Mouse (Mus musculus): ENCODE measurements around the gene Ulk4. TPM values are rescaled to one million over a fixed set of nuclear protein-coding genes. Genes with fewer than 3 reads are reported as not detected.

The Ulk4 gene
- polyA plus RNA-seq, 1 experiment from 2014 or later = 75.1 TPM

- no peaks in the 10 kb centered on the region for H3K36me3 ChIP-seq (ENCODE audit: control insufficient read depth, insufficient read depth, low read length)
- H3K4me2 ChIP-seq = no peak overlapping the region
- H3K9me3 ChIP-seq (ENCODE audit: control insufficient read depth, low read length) = no peaks in the 10 kb centered on the region
- WGBS = 77% methylated on average over 4 of the region's 4 CpGs
- no peaks in the 10 kb centered on the region for H3K4me1 ChIP-seq (replicated peaks; ENCODE audit: control insufficient read depth, insufficient read depth, low read length)
- no peak for DNase-seq (ENCODE audit: low spot score)
- ATAC-seq (replicated peaks; ENCODE audit: low FRiP score) = no peak
- H3K27ac ChIP-seq (ENCODE audit: low read depth, low read length) = no peak overlapping the region
- H3K4me3 ChIP-seq (ENCODE audit: low read depth, low read length) = no peak overlapping the region
- H3K9ac ChIP-seq (ENCODE audit: low read depth, low read length) = no peak overlapping the region
- H3K27me3 ChIP-seq (replicated peaks; ENCODE audit: control insufficient read depth, insufficient read depth, low read length) = no peaks in the 10 kb centered on the region
These were observed 238.6 kb downstream of the Ulk4 start for GRCm38 (mm10) chr9:121038396-121038795.

- no peak overlapping the region for H3K27ac ChIP-seq (ENCODE audit: low read depth, low read length)
- no peak overlapping the region for H3K4me3 ChIP-seq (ENCODE audit: low read depth, low read length)
- ATAC-seq (replicated peaks; ENCODE audit: low FRiP score) (no peak), DNase-seq (ENCODE audit: low spot score) (no peak)
- no peak overlapping the region for H3K4me2 ChIP-seq
- H3K4me1 ChIP-seq (replicated peaks; ENCODE audit: control insufficient read depth, insufficient read depth, low read length) = no peaks in the 10 kb centered on the region
- 86% methylated on average over 5 of the region's 5 CpGs for WGBS
- H3K9me3 ChIP-seq (ENCODE audit: control insufficient read depth, low read length) = no peaks in the 10 kb centered on the region
- no peak overlapping the region for H3K9ac ChIP-seq (ENCODE audit: low read depth, low read length)
- H3K27me3 ChIP-seq (replicated peaks; ENCODE audit: control insufficient read depth, insufficient read depth, low read length) = no peaks in the 10 kb centered on the region
- no peaks in the 10 kb centered on the region for H3K36me3 ChIP-seq (ENCODE audit: control insufficient read depth, insufficient read depth, low read length)
These were observed 239.0 kb downstream of the Ulk4 start for GRCm38 (mm10) chr9:121037975-121038374.

GRCm38 (mm10) chr9:121035296-121035695, 241.7 kb downstream of the Ulk4 start:
- WGBS = 74% methylated on average over 6 of the region's 6 CpGs
- no peak for ATAC-seq (replicated peaks; ENCODE audit: low FRiP score)

GRCm38 (mm10) chr9:121033596-121033995, 243.4 kb downstream of the Ulk4 start:
- 70% methylated on average over 4 of the region's 4 CpGs for WGBS
- no peak for ATAC-seq (replicated peaks; ENCODE audit: low FRiP score)

More at GRCm38 (mm10) chr9:121035296-121035695, 241.7 kb downstream of the Ulk4 start:
- no peaks in the 10 kb centered on the region for H3K27me3 ChIP-seq (replicated peaks; ENCODE audit: control insufficient read depth, insufficient read depth, low read length)
- no peak overlapping the region for H3K4me3 ChIP-seq (ENCODE audit: low read depth, low read length)
- no peak for DNase-seq (ENCODE audit: low spot score)
- H3K4me2 ChIP-seq = no peak overlapping the region
- H3K36me3 ChIP-seq (ENCODE audit: control insufficient read depth, insufficient read depth, low read length) = no peaks in the 10 kb centered on the region
- H3K27ac ChIP-seq (ENCODE audit: low read depth, low read length) = no peak overlapping the region
- peaks cover 3% of the 10 kb centered on the region for H3K4me1 ChIP-seq (replicated peaks; ENCODE audit: control insufficient read depth, insufficient read depth, low read length)
- no peak overlapping the region for H3K9ac ChIP-seq (ENCODE audit: low read depth, low read length)
- no peaks in the 10 kb centered on the region for H3K9me3 ChIP-seq (ENCODE audit: control insufficient read depth, low read length)

GRCm38 (mm10) chr9:121032322-121032964, 244.6 kb downstream of the Ulk4 start:
- Histone ChIP-seq H3K27me3 (replicated peaks; ENCODE audit: control insufficient read depth, insufficient read depth, low read length) (no peaks in the 10 kb centered on the region), H3K4me3 (ENCODE audit: low read depth, low read length) (no peak overlapping the region), H3K27ac (ENCODE audit: low read depth, low read length) (no peak overlapping the region), H3K9me3 (ENCODE audit: control insufficient read depth, low read length) (no peaks in the 10 kb centered on the region), H3K4me2 (no peak overlapping the region), H3K9ac (ENCODE audit: low read depth, low read length) (no peak overlapping the region), H3K36me3 (ENCODE audit: control insufficient read depth, insufficient read depth, low read length) (no peaks in the 10 kb centered on the region), H3K4me1 (replicated peaks; ENCODE audit: control insufficient read depth, insufficient read depth, low read length) (peaks cover 3% of the 10 kb centered on the region)
- DNase-seq (ENCODE audit: low spot score) (no peak), ATAC-seq (replicated peaks; ENCODE audit: low FRiP score) (no peak)
- 63% methylated on average over 10 of the region's 10 CpGs for WGBS

More at GRCm38 (mm10) chr9:121033596-121033995, 243.4 kb downstream of the Ulk4 start:
- DNase-seq (ENCODE audit: low spot score) = no peak
- no peaks in the 10 kb centered on the region for H3K27me3 ChIP-seq (replicated peaks; ENCODE audit: control insufficient read depth, insufficient read depth, low read length)
- no peak overlapping the region for H3K9ac ChIP-seq (ENCODE audit: low read depth, low read length)
- H3K36me3 ChIP-seq (ENCODE audit: control insufficient read depth, insufficient read depth, low read length) = no peaks in the 10 kb centered on the region
- H3K4me1 ChIP-seq (replicated peaks; ENCODE audit: control insufficient read depth, insufficient read depth, low read length) = peaks cover 3% of the 10 kb centered on the region
- no peak overlapping the region for H3K4me3 ChIP-seq (ENCODE audit: low read depth, low read length)
- no peak overlapping the region for H3K27ac ChIP-seq (ENCODE audit: low read depth, low read length)
- H3K4me2 ChIP-seq = no peak overlapping the region
- no peaks in the 10 kb centered on the region for H3K9me3 ChIP-seq (ENCODE audit: control insufficient read depth, low read length)

- H3K27me3 ChIP-seq (replicated peaks; ENCODE audit: control insufficient read depth, insufficient read depth, low read length) = no peaks in the 10 kb centered on the region
- WGBS = 54% methylated on average over 10 of the region's 10 CpGs
- DNase-seq (ENCODE audit: low spot score) (no peak), ATAC-seq (replicated peaks; ENCODE audit: low FRiP score) (no peak)
- no peak overlapping the region for H3K4me3 ChIP-seq (ENCODE audit: low read depth, low read length)
- peaks cover 3% of the 10 kb centered on the region for H3K4me1 ChIP-seq (replicated peaks; ENCODE audit: control insufficient read depth, insufficient read depth, low read length)
- H3K9me3 ChIP-seq (ENCODE audit: control insufficient read depth, low read length) = no peaks in the 10 kb centered on the region
- H3K36me3 ChIP-seq (ENCODE audit: control insufficient read depth, insufficient read depth, low read length) = no peaks in the 10 kb centered on the region
- no peak overlapping the region for H3K9ac ChIP-seq (ENCODE audit: low read depth, low read length)
- no peak overlapping the region for H3K27ac ChIP-seq (ENCODE audit: low read depth, low read length)
- no peak overlapping the region for H3K4me2 ChIP-seq
These were observed 246.0 kb downstream of the Ulk4 start for GRCm38 (mm10) chr9:121030949-121031348.

- Histone ChIP-seq H3K9ac (ENCODE audit: low read depth, low read length) (no peak overlapping the region), H3K4me3 (ENCODE audit: low read depth, low read length) (no peak overlapping the region), H3K36me3 (ENCODE audit: control insufficient read depth, insufficient read depth, low read length) (no peaks in the 10 kb centered on the region), H3K9me3 (ENCODE audit: control insufficient read depth, low read length) (no peaks in the 10 kb centered on the region), H3K4me2 (no peak overlapping the region), H3K4me1 (replicated peaks; ENCODE audit: control insufficient read depth, insufficient read depth, low read length) (peaks cover 3% of the 10 kb centered on the region), H3K27me3 (replicated peaks; ENCODE audit: control insufficient read depth, insufficient read depth, low read length) (no peaks in the 10 kb centered on the region), H3K27ac (ENCODE audit: low read depth, low read length) (no peak overlapping the region)
- WGBS = 66% methylated on average over 9 of the region's 9 CpGs
- ATAC-seq (replicated peaks; ENCODE audit: low FRiP score) (no peak), DNase-seq (ENCODE audit: low spot score) (no peak)
These were observed 247.2 kb downstream of the Ulk4 start for GRCm38 (mm10) chr9:121029786-121030185.

GRCm38 (mm10) chr9:121023526-121024264, 253.3 kb downstream of the Ulk4 start:
- Histone ChIP-seq H3K4me1 (replicated peaks; ENCODE audit: control insufficient read depth, insufficient read depth, low read length) (peaks cover 5% of the 10 kb centered on the region; the same call in 1 of the 2 replicates), H3K4me2 (no peak overlapping the region), H3K9me3 (ENCODE audit: control insufficient read depth, low read length) (no peaks in the 10 kb centered on the region), H3K4me3 (ENCODE audit: low read depth, low read length) (no peak overlapping the region), H3K36me3 (ENCODE audit: control insufficient read depth, insufficient read depth, low read length) (no peaks in the 10 kb centered on the region), H3K9ac (ENCODE audit: low read depth, low read length) (no peak overlapping the region), H3K27me3 (replicated peaks; ENCODE audit: control insufficient read depth, insufficient read depth, low read length) (no peaks in the 10 kb centered on the region), H3K27ac (ENCODE audit: low read depth, low read length) (no peak overlapping the region)
- WGBS = 78% methylated on average over 14 of the region's 14 CpGs
- ATAC-seq (replicated peaks; ENCODE audit: low FRiP score) = no peak
- DNase-seq (ENCODE audit: low spot score) = no peak

GRCm38 (mm10) chr9:121020360-121020759, 256.6 kb downstream of the Ulk4 start:
- Histone ChIP-seq H3K4me2 (no peak overlapping the region), H3K27me3 (replicated peaks; ENCODE audit: control insufficient read depth, insufficient read depth, low read length) (no peaks in the 10 kb centered on the region; the same call in 1 of the 2 replicates), H3K4me3 (ENCODE audit: low read depth, low read length) (no peak overlapping the region), H3K4me1 (replicated peaks; ENCODE audit: control insufficient read depth, insufficient read depth, low read length) (peaks cover 10% of the 10 kb centered on the region; the same call in 1 of the 2 replicates), H3K9me3 (ENCODE audit: control insufficient read depth, low read length) (no peaks in the 10 kb centered on the region), H3K36me3 (ENCODE audit: control insufficient read depth, insufficient read depth, low read length) (no peaks in the 10 kb centered on the region), H3K9ac (ENCODE audit: low read depth, low read length) (no peak overlapping the region), H3K27ac (ENCODE audit: low read depth, low read length) (no peak overlapping the region)
- 73% methylated on average over 11 of the region's 11 CpGs for WGBS
- no peak for DNase-seq (ENCODE audit: low spot score)
- no peak for ATAC-seq (replicated peaks; ENCODE audit: low FRiP score)

Data from liver, embryonic 11.5 days (tissue).